Comparison of ENCODE assay signal across 36 mouse cellular contexts in the genomic region with DNA sequence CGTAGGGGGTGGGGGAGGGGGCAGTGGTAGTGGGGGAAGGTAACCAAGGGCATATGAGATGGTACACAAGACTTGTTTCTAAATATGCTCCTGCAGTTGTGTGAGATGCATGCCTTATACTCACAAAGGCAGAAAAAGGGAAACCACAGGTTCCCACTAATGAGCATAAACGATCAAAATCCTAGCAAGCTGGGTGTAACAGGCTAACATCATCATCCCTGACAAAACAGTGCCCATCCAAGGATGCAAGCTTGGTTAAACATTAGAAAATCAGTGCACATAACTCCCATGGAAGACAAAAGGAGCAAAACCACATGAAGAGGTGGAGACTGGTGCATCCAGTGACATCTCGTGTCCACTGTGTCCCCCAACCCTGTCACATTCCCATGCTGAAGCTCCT. TPM values are rescaled to one million over a fixed set of nuclear protein-coding genes. Genes with fewer than 3 reads are reported as not detected.
"Had no signal": no experiment of that assay in that cellular context is flagged by ENCODE, and none has a peak within 500 bp of the region (broad histone marks: within the 10 kb centered on the region; RNA-seq: fewer than 3 reads in every experiment).

No protein-coding gene starts in this region.

- H3K9me3 ChIP-seq: heart, embryonic 10.5 days; heart, embryonic 12.5 days; heart, embryonic 13.5 days; heart, embryonic 15.5 days; hindbrain, embryonic 10.5 days; hindbrain, embryonic 12.5 days; hindbrain, embryonic 13.5 days; hindbrain, embryonic 15.5 days; intestine, embryonic 15.5 days; kidney, embryonic 15.5 days had no signal

- H3K4me2 ChIP-seq: heart, embryonic 11.5 days; heart, embryonic 12.5 days; heart, embryonic 13.5 days; heart, embryonic 15.5 days; hindbrain, embryonic 12.5 days; hindbrain, embryonic 13.5 days; hindbrain, embryonic 14.5 days; hindbrain, embryonic 15.5 days; intestine, embryonic 15.5 days; kidney, embryonic 15.5 days had no signal

- H3K27me3 ChIP-seq: heart, embryonic 12.5 days; heart, embryonic 13.5 days; heart, embryonic 15.5 days; hindbrain, embryonic 15.5 days; intestine, embryonic 15.5 days; kidney, embryonic 15.5 days had no signal

- H3K36me3 ChIP-seq: heart, embryonic 10.5 days; heart, embryonic 12.5 days; heart, embryonic 13.5 days; heart, embryonic 15.5 days; hindbrain, embryonic 10.5 days; hindbrain, embryonic 12.5 days; hindbrain, embryonic 13.5 days; hindbrain, embryonic 15.5 days; intestine, embryonic 15.5 days; kidney, embryonic 15.5 days had no signal

- H3K4me1 ChIP-seq: intestine, embryonic 15.5 days had no signal

- H3K4me3 ChIP-seq: heart, embryonic 10.5 days; heart, embryonic 12.5 days; heart, embryonic 13.5 days; heart, embryonic 15.5 days; hindbrain, embryonic 10.5 days; hindbrain, embryonic 12.5 days; hindbrain, embryonic 13.5 days; hindbrain, embryonic 15.5 days; intestine, embryonic 15.5 days; kidney, embryonic 15.5 days; layer of hippocampus, adult 2 months had no signal

- H3K27ac ChIP-seq: heart, embryonic 10.5 days; heart, embryonic 13.5 days; heart, embryonic 15.5 days; hindbrain, embryonic 10.5 days; hindbrain, embryonic 12.5 days; hindbrain, embryonic 13.5 days; hindbrain, embryonic 14.5 days; hindbrain, embryonic 15.5 days; hindbrain, postnatal 0 days; intestine, embryonic 15.5 days; kidney, embryonic 15.5 days; kidney, postnatal 0 days; layer of hippocampus, adult 2 months had no signal

- ATAC-seq: hindbrain, embryonic 16.5 days; hindbrain, postnatal 0 days; inflammation-experienced regulatory T-cells, adult 6 months; intestine, embryonic 15.5 days; intestine, embryonic 16.5 days; intestine, postnatal 0 days had no signal

- DNase-seq: heart, postnatal 10 days; heart, postnatal 14 days; heart, postnatal 36 days; heart, postnatal 4 days; kidney, adult 11 months; kidney, adult 18-20 months; kidney, adult 2 months; kidney, adult 8-10 months; kidney, adult 9 months; kidney, postnatal 10 days; kidney, postnatal 14 days; kidney, postnatal 25 days; kidney, postnatal 36 days; kidney, postnatal 4 days; layer of hippocampus, adult 9-11 months; layer of hippocampus, postnatal 36 days had no signal

- H3K9ac ChIP-seq: heart, embryonic 12.5 days; heart, embryonic 13.5 days; heart, embryonic 15.5 days; hindbrain, embryonic 12.5 days; hindbrain, embryonic 13.5 days; hindbrain, embryonic 14.5 days; hindbrain, embryonic 15.5 days; intestine, embryonic 15.5 days; kidney, embryonic 15.5 days had no signal

RNA-seq across cellular contexts. Expression of a gene that starts 40.8 kb away (rescaled TPM):
- total RNA-seq: hematopoietic stem cell, adult 5-6 weeks had no signal
- polyA plus RNA-seq: inflammation-experienced regulatory T-cells, adult 6 months had no signal
